Mouse (Mus musculus): ENCODE data around the gene Wdr49. TPM values are rescaled to one million over a fixed set of nuclear protein-coding genes. Genes with fewer than 3 reads are reported as not detected.
"Not testable (repeated sequence)": the region's sequence is repeated elsewhere in the genome, so short reads cannot be mapped to it uniquely, and the experiment has no call there.

Gene Wdr49
- polyA plus RNA-seq, 1 experiment, result not detected

GRCm38 (mm10) chr3:75305584-75305983 is 176.4 kb downstream of the Wdr49 start:
- no peak overlapping the region for H3K4me2 ChIP-seq (ENCODE audit: low read depth)
- H3K79me2 ChIP-seq (ENCODE audit: control insufficient read depth, insufficient read depth), result no peaks in the 10 kb centered on the region
- TF ChIP-seq MYOG (IDR thresholded peaks at IDR 0.05; ENCODE audit: control insufficient read depth in 1 of 3, insufficient read depth in 1 of 3, insufficient read length in 2 of 3, low read depth in 2 of 3) (no peak), POLR2AphosphoS2 (IDR thresholded peaks at IDR 0.05; ENCODE audit: insufficient read length, low read depth) (no peak), TCF12 (IDR thresholded peaks at IDR 0.05; ENCODE audit: insufficient read depth, poor library complexity, severe bottlenecking) (no peak), REST (IDR thresholded peaks at IDR 0.05; ENCODE audit: insufficient read depth, insufficient read length) (no peak), MYOD1 (IDR thresholded peaks at IDR 0.05; ENCODE audit: control insufficient read depth in 1 of 3, insufficient read length in 2 of 3, low read depth in 2 of 3) (no peak), MAX (IDR thresholded peaks at IDR 0.05; ENCODE audit: low read depth) (no peak), TCF3 (IDR thresholded peaks at IDR 0.05; ENCODE audit: insufficient read length, low read depth) (no peak), USF1 (IDR thresholded peaks at IDR 0.05; ENCODE audit: low read depth) (no peak), E2F4 (IDR thresholded peaks at IDR 0.05; ENCODE audit: insufficient read depth) (no peak), POLR2A (IDR thresholded peaks at IDR 0.05; ENCODE audit: insufficient read length, low read depth) (no peak), CEBPB (IDR thresholded peaks at IDR 0.05; ENCODE audit: insufficient read depth, poor library complexity, severe bottlenecking) (no peak)
- H3K27me3 ChIP-seq (ENCODE audit: control insufficient read depth, insufficient read depth, insufficient read length), result no peaks in the 10 kb centered on the region
- H3ac ChIP-seq (ENCODE audit: control insufficient read depth, insufficient read length), result no peak overlapping the region
- H3K4me3 ChIP-seq, result no peak overlapping the region
- H3K36me3 ChIP-seq (ENCODE audit: control insufficient read depth, insufficient read depth), result no peaks in the 10 kb centered on the region

GRCm38 (mm10) chr3:75304621-75305020 is 177.3 kb downstream of the Wdr49 start:
- H3K4me2 ChIP-seq (ENCODE audit: low read depth), result no peak overlapping the region
- H3K36me3 ChIP-seq (ENCODE audit: control insufficient read depth, insufficient read depth), result no peaks in the 10 kb centered on the region
- TF ChIP-seq SRF (IDR thresholded peaks at IDR 0.05; ENCODE audit: control insufficient read depth, insufficient read length, low read depth), result no peak
- no peak for TF ChIP-seq MAX (IDR thresholded peaks at IDR 0.05; ENCODE audit: low read depth)
- no peak for TF ChIP-seq POLR2AphosphoS2 (IDR thresholded peaks at IDR 0.05; ENCODE audit: insufficient read length, low read depth)
- no peak for TF ChIP-seq CEBPB (IDR thresholded peaks at IDR 0.05; ENCODE audit: insufficient read depth, poor library complexity, severe bottlenecking)
- TF ChIP-seq TCF3 (IDR thresholded peaks at IDR 0.05; ENCODE audit: insufficient read length, low read depth), result no peak
- TF ChIP-seq MYOG (IDR thresholded peaks at IDR 0.05; ENCODE audit: control insufficient read depth in 1 of 3, insufficient read depth in 1 of 3, insufficient read length in 2 of 3, low read depth in 2 of 3), result no peak
- TF ChIP-seq REST (IDR thresholded peaks at IDR 0.05; ENCODE audit: insufficient read depth, insufficient read length), result no peak
- no peak for TF ChIP-seq USF1 (IDR thresholded peaks at IDR 0.05; ENCODE audit: low read depth)
- TF ChIP-seq TCF12 (IDR thresholded peaks at IDR 0.05; ENCODE audit: insufficient read depth, poor library complexity, severe bottlenecking), result no peak
- no peak for TF ChIP-seq POLR2A (IDR thresholded peaks at IDR 0.05; ENCODE audit: insufficient read length, low read depth)
- no peak for TF ChIP-seq E2F4 (IDR thresholded peaks at IDR 0.05; ENCODE audit: insufficient read depth)
- no peak for TF ChIP-seq MYOD1 (IDR thresholded peaks at IDR 0.05; ENCODE audit: control insufficient read depth in 1 of 3, insufficient read length in 2 of 3, low read depth in 2 of 3)
- H3K27me3 ChIP-seq (ENCODE audit: control insufficient read depth, insufficient read depth, insufficient read length), result no peaks in the 10 kb centered on the region
- H3K4me3 ChIP-seq, result no peak overlapping the region
- no peaks in the 10 kb centered on the region for H3K79me2 ChIP-seq (ENCODE audit: control insufficient read depth, insufficient read depth)
- no peak overlapping the region for H3ac ChIP-seq (ENCODE audit: control insufficient read depth, insufficient read length)

GRCm38 (mm10) chr3:75301072-75301471 is 180.9 kb downstream of the Wdr49 start:
- TF ChIP-seq MAX (IDR thresholded peaks at IDR 0.05; ENCODE audit: low read depth) (no peak), CEBPB (IDR thresholded peaks at IDR 0.05; ENCODE audit: insufficient read depth, poor library complexity, severe bottlenecking) (no peak), POLR2A (IDR thresholded peaks at IDR 0.05; ENCODE audit: insufficient read length, low read depth) (no peak), POLR2AphosphoS2 (IDR thresholded peaks at IDR 0.05; ENCODE audit: insufficient read length, low read depth) (no peak), USF1 (IDR thresholded peaks at IDR 0.05; ENCODE audit: low read depth) (no peak), TCF12 (IDR thresholded peaks at IDR 0.05; ENCODE audit: insufficient read depth, poor library complexity, severe bottlenecking) (no peak), SRF (IDR thresholded peaks at IDR 0.05; ENCODE audit: control insufficient read depth, insufficient read length, low read depth) (no peak), E2F4 (IDR thresholded peaks at IDR 0.05; ENCODE audit: insufficient read depth) (no peak), TCF3 (IDR thresholded peaks at IDR 0.05; ENCODE audit: insufficient read length, low read depth) (no peak), MYOG (IDR thresholded peaks at IDR 0.05; ENCODE audit: control insufficient read depth in 1 of 3, insufficient read depth in 1 of 3, insufficient read length in 2 of 3, low read depth in 2 of 3) (no peak), REST (IDR thresholded peaks at IDR 0.05; ENCODE audit: insufficient read depth, insufficient read length) (no peak), MYOD1 (IDR thresholded peaks at IDR 0.05; ENCODE audit: control insufficient read depth in 1 of 3, insufficient read length in 2 of 3, low read depth in 2 of 3) (no peak)
- H3ac ChIP-seq (ENCODE audit: control insufficient read depth, insufficient read length), result no peak overlapping the region
- H3K4me3 ChIP-seq, result no peak overlapping the region
- H3K36me3 ChIP-seq (ENCODE audit: control insufficient read depth, insufficient read depth), result no peaks in the 10 kb centered on the region
- H3K4me2 ChIP-seq (ENCODE audit: low read depth), result no peak overlapping the region
- H3K27me3 ChIP-seq (ENCODE audit: control insufficient read depth, insufficient read depth, insufficient read length), result no peaks in the 10 kb centered on the region
- H3K79me2 ChIP-seq (ENCODE audit: control insufficient read depth, insufficient read depth), result no peaks in the 10 kb centered on the region

GRCm38 (mm10) chr3:75299464-75299863 is 182.5 kb downstream of the Wdr49 start:
- H3K27me3 ChIP-seq (ENCODE audit: control insufficient read depth, insufficient read depth, insufficient read length); H3K4me2 ChIP-seq (ENCODE audit: low read depth): not testable (repeated sequence)

GRCm38 (mm10) chr3:75297758-75298111 is 184.2 kb downstream of the Wdr49 start:
- Histone ChIP-seq H3K4me3 (no peak overlapping the region), H3K4me2 (ENCODE audit: low read depth) (no peak overlapping the region), H3K27me3 (ENCODE audit: control insufficient read depth, insufficient read depth, insufficient read length) (no peaks in the 10 kb centered on the region), H3K79me2 (ENCODE audit: control insufficient read depth, insufficient read depth) (no peaks in the 10 kb centered on the region), H3ac (ENCODE audit: control insufficient read depth, insufficient read length) (no peak overlapping the region), H3K36me3 (ENCODE audit: control insufficient read depth, insufficient read depth) (no peaks in the 10 kb centered on the region)
- TF ChIP-seq MYOD1 (IDR thresholded peaks at IDR 0.05; ENCODE audit: control insufficient read depth in 1 of 3, insufficient read length in 2 of 3, low read depth in 2 of 3), result no peak
- TF ChIP-seq E2F4 (IDR thresholded peaks at IDR 0.05; ENCODE audit: insufficient read depth), result no peak
- TF ChIP-seq SRF (IDR thresholded peaks at IDR 0.05; ENCODE audit: control insufficient read depth, insufficient read length, low read depth), result no peak
- no peak for TF ChIP-seq MYOG (IDR thresholded peaks at IDR 0.05; ENCODE audit: control insufficient read depth in 1 of 3, insufficient read depth in 1 of 3, insufficient read length in 2 of 3, low read depth in 2 of 3)

More at GRCm38 (mm10) chr3:75299464-75299863, 182.5 kb downstream of the Wdr49 start:
- H3K4me3 ChIP-seq; H3ac ChIP-seq (ENCODE audit: control insufficient read depth, insufficient read length); H3K36me3 ChIP-seq (ENCODE audit: control insufficient read depth, insufficient read depth); H3K79me2 ChIP-seq (ENCODE audit: control insufficient read depth, insufficient read depth): not testable (repeated sequence)

Data from myocyte (in vitro differentiated cells).